Mouse (Mus musculus) stomach, postnatal 0 days (tissue): ENCODE data around the gene Kcna7.

Source experiments
- CTCF ChIP-seq: IDR thresholded peaks from 2 replicates; pipeline ENCODE4 v1.5.1; 2016; ENCODE audit warnings: antibody characterized with exemption, low read depth, mild to moderate bottlenecking, moderate library complexity
- EP300 ChIP-seq: optimal IDR thresholded peaks from 2 replicates; pipeline ENCODE3; 2016; ENCODE audit warnings: antibody characterized with exemption

- no peak for TF ChIP-seq CTCF
- TF ChIP-seq EP300, result no peak
Observed at GRCm38 (mm10) chr7:45454971-45455370, 49.5 kb downstream of the Kcna7 start.
